Mouse (Mus musculus) kidney, postnatal 10 days (tissue): ENCODE measurements at regions not wholly inside any gene's neighbourhood (a gene's known extent, or its start where the extent isn't known, plus 50 kb on each side); places are given as distances from the start of the nearest gene placed in this dataset.

ENCODE experiments used
- DNase-seq: peaks from one replicate; pipeline ENCODE4 v3.0.0; 2021; ENCODE audit warnings: mixed read lengths

- peak; percentile 84 for DNase-seq
Measured at GRCm38 (mm10) chr3:14381421-14381992, 99.0 kb upstream of the Slc7a12 start.

- DNase-seq: no peak
Measured at GRCm38 (mm10) chr3:14390656-14391055, 89.8 kb upstream of the Slc7a12 start.

GRCm38 (mm10) chr3:14398676-14399075 lies 81.8 kb upstream of the Slc7a12 start:
- DNase-seq: no peak

- peak; percentile 24 for DNase-seq
Measured at GRCm38 (mm10) chr3:14408435-14409125, 71.9 kb upstream of the Slc7a12 start.
